Mouse (Mus musculus) neural tube, embryonic 14.5 days (tissue): ENCODE results near the gene Zfp651. TPM values are rescaled to one million over a fixed set of nuclear protein-coding genes. Genes with fewer than 3 reads are reported as not detected.
A peak's percentile ranks its signal among the peaks of the same experiment; 100 is the strongest.

Source experiments
- ATAC-seq: fragments of 200-750 bp; cut with Nextera tagmentation; 2 replicates; pipeline ENCODE4 v1.8.0; 2017; ENCODE audit warnings: low read depth, mild to moderate bottlenecking, moderate TSS enrichment, moderate library complexity
- H3K27ac ChIP-seq: fragments of 300-500 bp; sonication (generic); 2 replicates; pipeline ENCODE4 v1.5.1; 2014; ENCODE audit warnings: low read depth, mild to moderate bottlenecking, control low read depth, low read length, moderate library complexity, mixed read lengths
- H3K27me3 ChIP-seq: fragments of 300-500 bp; sonication (generic); 2 replicates; pipeline ENCODE4 v1.6.1; 2014; ENCODE audit warnings: low read length; ENCODE audit not compliant: control insufficient read depth, insufficient read depth
- H3K36me3 ChIP-seq: fragments of 300-500 bp; sonication (generic); 2 replicates; pipeline ENCODE4 v1.6.1; 2014; ENCODE audit warnings: low read length, mixed read lengths; ENCODE audit not compliant: control insufficient read depth, insufficient read depth
- H3K4me1 ChIP-seq: fragments of 300-500 bp; sonication (generic); 2 replicates; pipeline ENCODE4 v1.6.1; 2014; ENCODE audit warnings: low read length; ENCODE audit not compliant: control insufficient read depth, insufficient read depth
- H3K4me2 ChIP-seq: fragments of 300-500 bp; sonication (generic); 2 replicates; pipeline ENCODE4 v1.6.1; 2014; ENCODE audit warnings: mild to moderate bottlenecking, low read depth, low read length, control low read depth
- H3K4me3 ChIP-seq: fragments of 300-500 bp; sonication (generic); 2 replicates; pipeline ENCODE4 v1.5.1; 2014; ENCODE audit warnings: low read depth, low read length, control low read depth, mixed read lengths
- H3K9ac ChIP-seq: fragments of 300-500 bp; sonication (generic); replicated peaks from 2 replicates; pipeline ENCODE4 v1.6.1; 2014; ENCODE audit warnings: low read depth, mild to moderate bottlenecking, control low read depth, low read length, mixed read lengths
- H3K9me3 ChIP-seq: fragments of 300-500 bp; sonication (generic); 2 replicates; pipeline ENCODE4 v1.6.1; 2016; ENCODE audit warnings: low read length; ENCODE audit not compliant: control insufficient read depth
- WGBS: fragments of 180-500 bp; shearing (Covaris S2); extraction: QIAGEN DNeasy Blood & Tissue Kit; methylation state at CpG from one replicate; pipeline ENCODE4 v1.1.7; 2014; 5-methylcytosine and 5-hydroxymethylcytosine counted together
- polyA plus RNA-seq: library from polyadenylated mRNA; unstranded; fragments of >200 nt; fragmentation: Nextera tagmentation; extraction: Ambion mirVana; gene quantifications from 2 replicates; pipeline ENCODE4 v1.2.1, GENCODE M21; 2014

The Zfp651 gene
- polyA plus RNA-seq = 15.7 and 17.0 TPM in 2 replicates

GRCm38 (mm10) chr9:121759091-121760081 lies at the start of gene Zfp651:
Zfp651 (plus strand) TSS chr9:121759330.
- Histone ChIP-seq H3K4me1 (peaks cover 26% of the 10 kb centered on the region), H3K36me3 (peaks cover 29% of the 10 kb centered on the region), H3K4me2 (peak within 1 kb of the TSS; percentile 77), H3K27me3 (no peaks in the 10 kb centered on the region), H3K9ac (peak within 1 kb of the TSS; percentile 94), H3K4me3 (peak within 1 kb of the TSS; percentile 96), H3K27ac (peak within 1 kb of the TSS; percentile 88), H3K9me3 (no peaks in the 10 kb centered on the region)
- under 1% methylated on average over 78 of the region's 97 CpGs for WGBS
- peak; percentile 84 for ATAC-seq

- Histone ChIP-seq H3K9me3 (no peaks in the 10 kb centered on the region), H3K9ac (peak within 1 kb of the TSS; percentile 93), H3K27ac (peak within 1 kb of the TSS; percentile 93), H3K4me2 (peak within 1 kb of the TSS; percentile 83), H3K27me3 (no peaks in the 10 kb centered on the region), H3K36me3 (peaks cover 9% of the 10 kb centered on the region; the same call in 1 of the 2 replicates), H3K4me3 (peak within 1 kb of the TSS; percentile 73), H3K4me1 (peaks cover 18% of the 10 kb centered on the region)
- peak; percentile 96 for ATAC-seq
- WGBS = 5% methylated on average over 37 of the region's 37 CpGs
These were observed 49.1 kb upstream of the Zfp651 start, which contains the start of gene Ss18l2 for GRCm38 (mm10) chr9:121709898-121710583. Ss18l2 (plus strand) TSS chr9:121710329.

GRCm38 (mm10) chr9:121710584-121710975 lies 48.5 kb upstream of the Zfp651 start:
- Histone ChIP-seq H3K4me3 (peak overlapping the region; percentile 73), H3K27ac (peak overlapping the region; percentile 93), H3K4me2 (peak overlapping the region; percentile 83), H3K36me3 (peaks cover 9% of the 10 kb centered on the region; the same call in 1 of the 2 replicates), H3K27me3 (no peaks in the 10 kb centered on the region), H3K9ac (peak overlapping the region; percentile 93), H3K9me3 (no peaks in the 10 kb centered on the region), H3K4me1 (peaks cover 14% of the 10 kb centered on the region)
- peak; percentile 18; the same call in 1 of the 2 replicates for ATAC-seq
- under 1% methylated on average over 18 of the region's 18 CpGs for WGBS

GRCm38 (mm10) chr9:121717048-121717447 lies 42.1 kb upstream of the Zfp651 start:
- H3K27ac ChIP-seq = no peak overlapping the region
- H3K4me2 ChIP-seq = no peak overlapping the region
- H3K36me3 ChIP-seq = peaks cover 9% of the 10 kb centered on the region; the same call in 1 of the 2 replicates
- WGBS = 94% methylated on average over 2 of the region's 2 CpGs
- no peaks in the 10 kb centered on the region for H3K9me3 ChIP-seq
- ATAC-seq = no peak
- no peaks in the 10 kb centered on the region for H3K27me3 ChIP-seq
- no peak overlapping the region for H3K9ac ChIP-seq
- peaks cover 8% of the 10 kb centered on the region; the same call in 1 of the 2 replicates for H3K4me1 ChIP-seq
- no peak overlapping the region for H3K4me3 ChIP-seq

GRCm38 (mm10) chr9:121718070-121718705 lies 40.9 kb upstream of the Zfp651 start:
- WGBS = 69% methylated on average over 15 of the region's 15 CpGs
- Histone ChIP-seq H3K27me3 (no peaks in the 10 kb centered on the region), H3K27ac (peak overlapping the region; percentile 95), H3K9ac (peak overlapping the region; percentile 98), H3K36me3 (peaks cover 4% of the 10 kb centered on the region; the same call in 1 of the 2 replicates), H3K4me1 (peaks cover 8% of the 10 kb centered on the region; the same call in 1 of the 2 replicates), H3K4me2 (peak overlapping the region; percentile 61), H3K4me3 (peak overlapping the region; percentile 91), H3K9me3 (no peaks in the 10 kb centered on the region)
- 0 out of 2 replicates have a peak, but pooled peaks have one; percentile 1 for ATAC-seq

- peaks cover 8% of the 10 kb centered on the region; the same call in 1 of the 2 replicates for H3K4me1 ChIP-seq
- 0% methylated on average over 54 of the region's 61 CpGs for WGBS
- no peaks in the 10 kb centered on the region for H3K36me3 ChIP-seq
- no peaks in the 10 kb centered on the region for H3K27me3 ChIP-seq
- peak within 1 kb of the TSS; percentile 91 for H3K4me3 ChIP-seq
- H3K9me3 ChIP-seq = no peaks in the 10 kb centered on the region
- H3K4me2 ChIP-seq = peak within 1 kb of the TSS; percentile 92
- ATAC-seq = peak; percentile 99
- peak within 1 kb of the TSS; percentile 95 for H3K27ac ChIP-seq
- peak within 1 kb of the TSS; percentile 98 for H3K9ac ChIP-seq
These were observed 40.3 kb upstream of the Zfp651 start, which contains the start of gene Nktr for GRCm38 (mm10) chr9:121718792-121719318. Nktr (plus strand) TSS chr9:121719169.

- Histone ChIP-seq H3K27ac (peak overlapping the region; percentile 95), H3K4me1 (peaks cover 8% of the 10 kb centered on the region; the same call in 1 of the 2 replicates), H3K4me2 (peak overlapping the region; percentile 92), H3K27me3 (no peaks in the 10 kb centered on the region), H3K9me3 (no peaks in the 10 kb centered on the region), H3K36me3 (no peaks in the 10 kb centered on the region), H3K4me3 (peak overlapping the region; percentile 91), H3K9ac (peak overlapping the region; percentile 98)
- ATAC-seq = peak; percentile 58
- WGBS = under 1% methylated on average over 46 of the region's 87 CpGs
These were observed 39.5 kb upstream of the Zfp651 start for GRCm38 (mm10) chr9:121719347-121720331.
